Mouse (Mus musculus): ENCODE data around the gene Irf9.

DNA sequence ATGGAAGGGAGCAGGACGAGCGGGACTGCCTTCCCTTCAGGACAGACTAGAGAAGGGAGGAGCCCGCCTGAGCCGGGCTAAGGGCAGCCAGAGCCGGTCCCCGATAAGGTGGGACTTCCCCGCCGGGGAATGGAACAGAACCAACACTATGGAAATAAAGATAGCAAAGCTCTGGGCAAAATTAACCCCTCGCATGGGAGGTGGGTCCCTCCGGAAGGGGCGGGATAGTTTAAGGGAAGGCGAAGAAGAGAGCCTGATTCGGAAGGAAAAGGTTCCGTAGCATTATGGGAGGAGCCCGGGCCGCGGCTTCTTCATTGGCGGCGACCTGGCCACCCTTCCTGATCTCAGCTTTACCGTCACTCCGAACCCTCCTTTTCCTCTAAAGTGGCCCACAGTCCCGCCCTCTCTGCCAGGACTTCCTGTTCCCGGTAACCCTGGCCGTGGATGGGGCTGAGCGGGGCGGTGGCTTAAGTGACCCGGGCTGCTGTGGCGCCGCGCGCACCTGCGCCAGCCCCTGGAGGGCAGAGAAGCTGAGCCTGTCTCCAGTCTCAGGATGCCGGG lies 12.0 kb upstream of the Irf9 start, which contains the start of gene Rnf31:
- no peak for TF ChIP-seq MAFK (IDR thresholded peaks at IDR 0.05; ENCODE audit: insufficient replicate concordance, low read length)
- TF ChIP-seq ZMIZ1 (IDR thresholded peaks at IDR 0.05; ENCODE audit: low read depth, low read length): no peak; the same call in 1 of the 2 replicates
- no peak for TF ChIP-seq CTCF (conservative IDR thresholded peaks at IDR 0.05 in 1 of 2, IDR thresholded peaks at IDR 0.05 in 1 of 2; ENCODE audit: low read depth in 2 of 2, low read length in 2 of 2)
- TF ChIP-seq POLR2A (IDR thresholded peaks at IDR 0.05; ENCODE audit: low read depth, low read length): peak; percentile 67
- peak; percentile 16 for TF ChIP-seq SIN3A (IDR thresholded peaks at IDR 0.05; ENCODE audit: low read length)
- no peak; the same call in none of the 2 replicates for TF ChIP-seq MXI1 (IDR thresholded peaks at IDR 0.05; ENCODE audit: low read depth, low read length)
- no peak for TF ChIP-seq EP300 (IDR thresholded peaks at IDR 0.05; ENCODE audit: low read length)
- TF ChIP-seq TCF12 (IDR thresholded peaks at IDR 0.05; ENCODE audit: low read depth, low read length): peak; percentile 60; the same call in 1 of the 2 replicates
- no peak for TF ChIP-seq ZC3H11A (IDR thresholded peaks at IDR 0.05; ENCODE audit: low read depth, low read length)
- peak; percentile 68 for TF ChIP-seq NRF1 (IDR thresholded peaks at IDR 0.05; ENCODE audit: low read depth, low read length)
- TF ChIP-seq USF2 (conservative IDR thresholded peaks at IDR 0.05; ENCODE audit: low read depth, low read length): no peak
- peak; percentile 80 for TF ChIP-seq HCFC1 (IDR thresholded peaks at IDR 0.05; ENCODE audit: low read depth, low read length)
- TF ChIP-seq GABPA (IDR thresholded peaks at IDR 0.05; ENCODE audit: insufficient replicate concordance, low read depth, low read length): no peak

Measured in CH12.LX (cell line).